Mouse (Mus musculus) stomach, embryonic 14.5 days (tissue): ENCODE results near the gene Spred1. TPM values are rescaled to one million over a fixed set of nuclear protein-coding genes. Genes with fewer than 3 reads are reported as not detected.
"Not testable (repeated sequence)": the region's sequence is repeated elsewhere in the genome, so short reads cannot be mapped to it uniquely, and the experiment has no call there.

Source experiments
- ATAC-seq: fragments of 200-750 bp; cut with Nextera tagmentation; 2 replicates; pipeline ENCODE4 v1.8.0; 2017; ENCODE audit warnings: low read depth, moderate TSS enrichment; ENCODE audit not compliant: insufficient number of reproducible peaks, insufficient read depth, low FRiP score
- H3K27ac ChIP-seq: fragments of 300-500 bp; sonication (generic); 2 replicates; pipeline ENCODE4 v1.5.1; 2014; ENCODE audit warnings: mild to moderate bottlenecking, low read length, moderate library complexity, mixed read lengths
- H3K27me3 ChIP-seq: fragments of 300-500 bp; sonication (generic); 2 replicates; pipeline ENCODE4 v1.6.1; 2014; ENCODE audit warnings: low read length, control low read depth, mixed read lengths; ENCODE audit not compliant: control insufficient read depth, insufficient read depth
- H3K36me3 ChIP-seq: fragments of 300-500 bp; sonication (generic); 2 replicates; pipeline ENCODE4 v1.6.1; 2014; ENCODE audit warnings: mild to moderate bottlenecking, control low read depth, low read length, moderate library complexity, mixed read lengths; ENCODE audit not compliant: control insufficient read depth, insufficient read depth
- H3K4me1 ChIP-seq: fragments of 300-500 bp; sonication (generic); 2 replicates; pipeline ENCODE4 v1.6.1; 2014; ENCODE audit warnings: low read length, control low read depth, mixed read lengths; ENCODE audit not compliant: control insufficient read depth, insufficient read depth
- H3K4me2 ChIP-seq: fragments of 300-500 bp; sonication (generic); replicated peaks from 2 replicates; pipeline ENCODE4 v1.6.1; 2014; ENCODE audit warnings: low read depth, low read length, control low read depth
- H3K4me3 ChIP-seq: fragments of 300-500 bp; sonication (generic); 2 replicates; pipeline ENCODE4 v1.5.1; 2014; ENCODE audit warnings: low read depth, low read length, control low read depth
- H3K9ac ChIP-seq: fragments of 300-500 bp; sonication (generic); replicated peaks from 2 replicates; pipeline ENCODE4 v1.6.1; 2014; ENCODE audit warnings: low read depth, mild to moderate bottlenecking, control low read depth, low read length, moderate library complexity, mixed read lengths
- H3K9me3 ChIP-seq: fragments of 300-500 bp; sonication (generic); 2 replicates; pipeline ENCODE4 v1.6.1; 2016; ENCODE audit warnings: low read depth, low read length, control low read depth; ENCODE audit not compliant: control insufficient read depth
- WGBS: fragments of 180-500 bp; shearing (Covaris S2); extraction: QIAGEN DNeasy Blood & Tissue Kit; methylation state at CpG from one replicate; pipeline ENCODE4 v1.1.7; 2014; 5-methylcytosine and 5-hydroxymethylcytosine counted together
- polyA plus RNA-seq: library from polyadenylated mRNA; unstranded; fragments of >200 nt; fragmentation: Nextera tagmentation; extraction: Ambion mirVana; gene quantifications from 2 replicates; pipeline ENCODE4 v1.2.1, GENCODE M21; 2014

The Spred1 gene
- polyA plus RNA-seq, 1 experiment from 2014 or later = 18.0 TPM

DNA sequence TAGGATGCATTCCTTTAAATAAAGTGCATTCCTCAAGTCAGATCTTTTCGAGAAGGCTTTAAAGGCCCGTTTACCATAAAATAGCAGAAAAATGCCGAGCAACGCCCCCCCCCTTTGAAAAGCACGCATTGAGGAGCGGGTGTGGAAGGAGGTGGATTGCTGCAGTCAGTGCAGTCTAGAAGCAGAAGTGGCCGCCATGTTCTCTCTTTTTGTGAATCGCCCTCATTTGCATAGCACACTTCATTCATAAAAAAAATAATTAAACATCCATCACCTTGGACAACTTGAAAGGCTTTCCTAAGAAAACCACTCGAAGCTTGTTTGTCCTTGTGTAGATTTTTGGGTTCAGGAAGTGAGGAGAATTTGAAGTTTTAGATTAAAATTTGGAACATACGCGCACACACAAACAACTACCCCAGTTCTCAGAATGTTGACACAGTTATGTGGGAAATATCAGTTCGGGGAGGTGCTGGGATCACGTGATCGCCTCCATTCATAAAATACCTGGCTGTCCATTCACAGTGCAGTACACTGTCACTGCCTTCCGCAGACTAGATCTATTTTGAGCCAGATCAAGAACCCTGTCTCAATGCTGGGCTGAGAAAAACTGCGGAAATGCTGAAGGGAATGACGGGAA, 1.6 kb downstream of the Spred1 start:
- Histone ChIP-seq H3K9ac (peak overlapping the region; percentile 99), H3K4me2 (peak overlapping the region; percentile 82), H3K36me3 (no peaks in the 10 kb centered on the region), H3K27me3 (no peaks in the 10 kb centered on the region), H3K27ac (no peak overlapping the region), H3K4me3 (peak overlapping the region; percentile 97), H3K4me1 (peaks cover 18% of the 10 kb centered on the region; the same call in 1 of the 2 replicates), H3K9me3 (no peaks in the 10 kb centered on the region)
- ATAC-seq = 0 out of 2 replicates have a peak, but pooled peaks have one; percentile 38
- 2% methylated on average over 17 of the region's 17 CpGs for WGBS

DNA sequence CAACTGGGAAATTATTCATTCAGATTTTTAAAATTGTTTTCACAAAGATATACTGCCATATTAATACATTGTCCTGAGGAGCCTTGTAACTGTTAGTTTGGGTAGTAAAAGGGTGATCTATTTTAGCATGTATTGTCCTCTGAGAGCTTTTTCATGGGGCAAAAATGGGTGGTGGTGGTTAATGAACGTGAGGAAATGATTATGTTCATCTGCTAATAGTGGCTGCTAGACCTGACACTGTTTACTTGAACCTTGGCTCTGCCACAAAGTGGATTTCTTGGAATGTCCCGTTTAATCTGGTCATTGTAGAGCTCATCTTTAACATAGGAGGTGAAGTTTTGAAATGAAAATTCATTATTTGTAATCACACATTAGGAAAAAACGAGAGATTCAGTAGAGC, 2.5 kb downstream of the Spred1 start:
- Histone ChIP-seq H3K27ac (no peak overlapping the region), H3K36me3 (no peaks in the 10 kb centered on the region), H3K4me1 (peaks cover 23% of the 10 kb centered on the region; the same call in 1 of the 2 replicates), H3K9me3 (no peaks in the 10 kb centered on the region), H3K9ac (no peak overlapping the region), H3K4me2 (peak overlapping the region; percentile 82), H3K4me3 (peak overlapping the region; percentile 97; the same call in 1 of the 2 replicates), H3K27me3 (no peaks in the 10 kb centered on the region)
- no peak for ATAC-seq
- WGBS = 20% methylated on average over 3 of the region's 3 CpGs

- Histone ChIP-seq H3K4me3 (peak overlapping the region; percentile 0; the same call in 1 of the 2 replicates), H3K9me3 (no peaks in the 10 kb centered on the region), H3K4me2 (no peak overlapping the region), H3K27me3 (no peaks in the 10 kb centered on the region), H3K36me3 (no peaks in the 10 kb centered on the region), H3K9ac (no peak overlapping the region), H3K27ac (no peak overlapping the region), H3K4me1 (peaks cover 17% of the 10 kb centered on the region; the same call in 1 of the 2 replicates)
- 69% methylated on average over 2 of the region's 2 CpGs for WGBS
- no peak for ATAC-seq
Observed at GRCm38 (mm10) chr2:117124839-117125238, 3.7 kb downstream of the Spred1 start.

DNA sequence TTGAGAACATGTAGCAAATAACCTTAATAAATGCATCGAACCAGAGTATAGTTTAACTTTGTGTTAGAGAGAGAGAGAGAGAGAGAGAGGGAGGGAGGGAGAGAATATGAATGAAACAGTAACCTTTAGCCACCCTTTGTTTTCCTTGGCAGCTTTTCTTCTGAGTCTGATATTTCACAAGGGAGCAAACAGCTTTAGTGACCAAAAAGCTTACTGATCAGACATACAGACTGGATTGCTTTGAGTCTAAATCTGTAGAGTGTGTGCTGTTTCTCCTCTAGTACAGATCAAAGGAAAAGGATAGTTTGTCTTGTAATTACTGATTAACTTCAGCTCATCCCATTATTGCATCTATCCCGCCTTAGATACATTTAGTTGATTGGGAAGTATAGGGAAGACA, 8.0 kb downstream of the Spred1 start:
- 68% methylated on average over 2 of the region's 2 CpGs for WGBS
- Histone ChIP-seq H3K4me1 (peaks cover 12% of the 10 kb centered on the region; the same call in 1 of the 2 replicates), H3K9ac (no peak overlapping the region), H3K9me3 (no peaks in the 10 kb centered on the region), H3K4me2 (no peak overlapping the region), H3K27me3 (no peaks in the 10 kb centered on the region), H3K4me3 (no peak overlapping the region), H3K36me3 (peaks cover 2% of the 10 kb centered on the region; the same call in 1 of the 2 replicates), H3K27ac (no peak overlapping the region)
- ATAC-seq = no peak

GRCm38 (mm10) chr2:117131041-117131440, 9.9 kb downstream of the Spred1 start:
- not testable (repeated sequence) for H3K27ac ChIP-seq, H3K36me3 ChIP-seq, ATAC-seq, H3K4me2 ChIP-seq, H3K27me3 ChIP-seq, H3K4me3 ChIP-seq, H3K9me3 ChIP-seq, H3K4me1 ChIP-seq, H3K9ac ChIP-seq
- WGBS = 91% methylated on average over 7 of the region's 7 CpGs

GRCm38 (mm10) chr2:117131910-117132309, 10.7 kb downstream of the Spred1 start:
- H3K9ac ChIP-seq = no peak overlapping the region
- H3K4me3 ChIP-seq = no peak overlapping the region
- H3K9me3 ChIP-seq = no peaks in the 10 kb centered on the region
- no peak overlapping the region for H3K4me2 ChIP-seq
- peaks cover 2% of the 10 kb centered on the region; the same call in 1 of the 2 replicates for H3K36me3 ChIP-seq
- peaks cover 5% of the 10 kb centered on the region; the same call in 1 of the 2 replicates for H3K4me1 ChIP-seq
- ATAC-seq = no peak
- no peak overlapping the region for H3K27ac ChIP-seq
- no peaks in the 10 kb centered on the region for H3K27me3 ChIP-seq
- WGBS = 67% methylated on average over 1 of the region's 1 CpGs

- WGBS = 77% methylated on average over 2 of the region's 2 CpGs
Observed at GRCm38 (mm10) chr2:117133541-117133940, 12.4 kb downstream of the Spred1 start.

GRCm38 (mm10) chr2:117137751-117138150, 16.6 kb downstream of the Spred1 start:
- no peak for ATAC-seq
- 52% methylated on average over 1 of the region's 1 CpGs for WGBS
- Histone ChIP-seq H3K4me2 (no peak overlapping the region), H3K9me3 (no peaks in the 10 kb centered on the region), H3K36me3 (peaks cover 2% of the 10 kb centered on the region; the same call in 1 of the 2 replicates), H3K4me3 (no peak overlapping the region), H3K4me1 (peaks cover 6% of the 10 kb centered on the region; the same call in 1 of the 2 replicates), H3K9ac (no peak overlapping the region), H3K27ac (no peak overlapping the region), H3K27me3 (no peaks in the 10 kb centered on the region)

More at GRCm38 (mm10) chr2:117133541-117133940, 12.4 kb downstream of the Spred1 start:
- Histone ChIP-seq H3K9ac (no peak overlapping the region), H3K36me3 (peaks cover 2% of the 10 kb centered on the region; the same call in 1 of the 2 replicates), H3K4me1 (peaks cover under 1% of the 10 kb centered on the region; the same call in 1 of the 2 replicates), H3K4me3 (no peak overlapping the region), H3K4me2 (no peak overlapping the region), H3K27ac (no peak overlapping the region), H3K9me3 (no peaks in the 10 kb centered on the region), H3K27me3 (no peaks in the 10 kb centered on the region)
- ATAC-seq = no peak
